Mouse (Mus musculus) limb, embryonic 10.5 days (tissue): ENCODE results near the gene Mob1a. TPM values are rescaled to one million over a fixed set of nuclear protein-coding genes. Genes with fewer than 3 reads are reported as not detected.

Experiments used
- DNase-seq: peaks from one replicate; pipeline ENCODE4 v3.0.0-alpha.2; 2017; ENCODE audit warnings: low spot score
- H3K27ac ChIP-seq: fragments of 300-500 bp; sonication (generic); 2 replicates; pipeline ENCODE4 v1.5.1; 2016; ENCODE audit warnings: mild to moderate bottlenecking
- H3K27me3 ChIP-seq: fragments of 300-500 bp; sonication (generic); 2 replicates; pipeline ENCODE4 v1.6.1; 2016; ENCODE audit warnings: low read depth, mild to moderate bottlenecking; ENCODE audit not compliant: poor library complexity, severe bottlenecking
- H3K36me3 ChIP-seq: fragments of 300-500 bp; sonication (generic); 2 replicates; pipeline ENCODE4 v1.6.1; 2016; ENCODE audit warnings: mild to moderate bottlenecking, moderate library complexity
- H3K4me1 ChIP-seq: fragments of 300-500 bp; sonication (generic); 2 replicates; pipeline ENCODE4 v1.6.1; 2016
- H3K4me3 ChIP-seq: fragments of 300-500 bp; sonication (generic); 2 replicates; pipeline ENCODE4 v1.5.1; 2016; ENCODE audit warnings: mild to moderate bottlenecking, moderate library complexity
- H3K9me3 ChIP-seq: fragments of 300-500 bp; sonication (generic); replicated peaks from 2 replicates; pipeline ENCODE4 v1.6.1; 2016; ENCODE audit warnings: mild to moderate bottlenecking
- WGBS: fragments of 180-500 bp; shearing (Covaris S2); methylation state at CpG from one replicate; pipeline ENCODE4 v1.1.7; 2016; 5-methylcytosine and 5-hydroxymethylcytosine counted together
- polyA plus RNA-seq: library from polyadenylated mRNA; unstranded; fragments of >200 nt; fragmentation: Nextera tagmentation; extraction: Ambion mirVana; gene quantifications from 2 replicates; pipeline ENCODE4 v1.2.1, GENCODE M21; 2016

The Mob1a gene
- polyA plus RNA-seq: 54.1 and 63.3 TPM in 2 replicates

GRCm38 (mm10) chr6:83325525-83326393 is at the start of gene Mob1a, which contains the start of gene Mthfd2:
TSS of gene Mob1a (plus strand) at chr6:83326016.
TSS of gene Mthfd2 (minus strand) at chr6:83325908.
- Histone ChIP-seq H3K27ac (peak within 1 kb of the TSS; percentile 97), H3K4me3 (peak within 1 kb of the TSS; percentile 99), H3K36me3 (peaks cover 27% of the 10 kb centered on the region), H3K4me1 (peaks cover 18% of the 10 kb centered on the region), H3K9me3 (no peaks in the 10 kb centered on the region), H3K27me3 (no peaks in the 10 kb centered on the region)
- DNase-seq: peak; percentile 92
- WGBS: 1% methylated on average over 64 of the region's 65 CpGs

DNA sequence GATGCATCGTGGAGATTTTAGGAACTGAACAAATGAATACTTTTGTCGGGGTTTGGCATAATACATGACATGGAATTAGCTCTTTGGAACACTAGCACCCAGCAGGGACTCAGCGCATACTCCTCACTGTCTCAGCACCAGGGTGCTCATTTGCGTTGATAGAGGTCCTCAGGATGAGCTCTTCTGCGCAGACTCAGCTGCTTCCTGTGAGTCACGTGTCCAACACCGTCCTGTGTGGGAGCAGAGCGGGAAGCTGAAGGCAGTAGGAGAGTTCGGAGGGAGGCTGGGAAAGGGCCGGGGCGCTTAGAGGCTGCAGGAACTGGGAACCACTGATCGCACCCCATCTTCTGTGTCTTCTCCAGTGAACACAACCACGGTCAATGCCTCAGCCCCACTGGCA is 48.7 kb upstream of the Mob1a start:
- 68% methylated on average over 13 of the region's 13 CpGs for WGBS
- Histone ChIP-seq H3K4me3 (no peak overlapping the region), H3K36me3 (no peaks in the 10 kb centered on the region), H3K9me3 (no peaks in the 10 kb centered on the region), H3K27ac (no peak overlapping the region), H3K4me1 (no peaks in the 10 kb centered on the region), H3K27me3 (no peaks in the 10 kb centered on the region)
- no peak for DNase-seq

GRCm38 (mm10) chr6:83278881-83279280 is 46.9 kb upstream of the Mob1a start:
- Histone ChIP-seq H3K9me3 (no peaks in the 10 kb centered on the region), H3K27me3 (no peaks in the 10 kb centered on the region), H3K36me3 (no peaks in the 10 kb centered on the region), H3K4me3 (no peak overlapping the region), H3K27ac (no peak overlapping the region), H3K4me1 (no peaks in the 10 kb centered on the region)
- WGBS: 17% methylated on average over 2 of the region's 2 CpGs
- DNase-seq: no peak

- H3K4me3 ChIP-seq: no peak overlapping the region
- no peaks in the 10 kb centered on the region for H3K36me3 ChIP-seq
- H3K9me3 ChIP-seq: no peaks in the 10 kb centered on the region
- no peak overlapping the region for H3K27ac ChIP-seq
- WGBS: 77% methylated on average over 8 of the region's 8 CpGs
- no peaks in the 10 kb centered on the region; the same call in 1 of the 2 replicates for H3K27me3 ChIP-seq
- no peak for DNase-seq
- H3K4me1 ChIP-seq: no peaks in the 10 kb centered on the region; the same call in 1 of the 2 replicates
Measured at GRCm38 (mm10) chr6:83280256-83280955, 45.4 kb upstream of the Mob1a start.

DNA sequence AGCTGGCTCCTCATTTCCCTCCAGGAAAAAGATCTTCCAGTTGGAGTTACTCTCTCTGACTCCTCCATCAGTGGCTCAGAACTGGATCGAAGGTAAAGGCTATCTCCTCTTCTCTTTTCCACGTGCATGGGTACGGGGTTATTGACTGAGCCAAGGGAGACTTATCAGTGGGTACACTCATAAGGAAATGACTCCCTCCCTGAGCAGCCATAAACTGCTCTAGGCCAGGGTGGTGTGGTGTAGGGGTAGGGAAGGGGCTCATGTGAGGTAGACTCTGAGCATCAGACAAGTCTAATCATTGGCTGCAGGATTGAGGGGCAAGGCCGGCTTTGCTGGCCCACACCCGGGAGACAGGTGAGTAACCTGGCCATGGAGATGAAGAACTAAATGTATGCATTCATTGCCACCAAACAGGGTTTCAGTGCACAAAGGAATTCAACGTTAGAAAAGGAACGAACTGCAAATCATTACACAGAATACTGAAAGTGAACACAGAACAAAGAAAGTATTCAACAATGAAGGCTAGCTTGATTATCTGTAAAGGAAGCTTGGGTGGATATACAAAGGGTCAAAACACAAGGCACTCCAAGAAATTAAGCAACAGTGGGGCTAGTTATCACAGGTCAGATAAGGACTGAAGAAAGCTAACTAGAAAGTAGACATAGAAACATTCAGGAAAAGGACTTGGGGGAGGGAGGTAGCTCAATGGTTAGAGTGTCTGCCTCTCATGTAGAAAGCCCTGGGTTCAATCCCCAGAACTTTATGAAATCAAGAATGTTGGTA is 25.2 kb upstream of the Mob1a start:
- DNase-seq: no peak
- Histone ChIP-seq H3K9me3 (no peaks in the 10 kb centered on the region), H3K27me3 (no peaks in the 10 kb centered on the region), H3K4me1 (peaks cover 9% of the 10 kb centered on the region), H3K27ac (no peak overlapping the region), H3K36me3 (peaks cover 19% of the 10 kb centered on the region), H3K4me3 (no peak overlapping the region)
- WGBS: 94% methylated on average over 7 of the region's 7 CpGs

- Histone ChIP-seq H3K4me1 (peaks cover 9% of the 10 kb centered on the region), H3K27me3 (no peaks in the 10 kb centered on the region), H3K27ac (no peak overlapping the region), H3K4me3 (no peak overlapping the region), H3K36me3 (peaks cover 26% of the 10 kb centered on the region), H3K9me3 (no peaks in the 10 kb centered on the region)
- DNase-seq: no peak
- WGBS: 92% methylated on average over 2 of the region's 2 CpGs
Measured at GRCm38 (mm10) chr6:83301294-83301693, 24.5 kb upstream of the Mob1a start.

DNA sequence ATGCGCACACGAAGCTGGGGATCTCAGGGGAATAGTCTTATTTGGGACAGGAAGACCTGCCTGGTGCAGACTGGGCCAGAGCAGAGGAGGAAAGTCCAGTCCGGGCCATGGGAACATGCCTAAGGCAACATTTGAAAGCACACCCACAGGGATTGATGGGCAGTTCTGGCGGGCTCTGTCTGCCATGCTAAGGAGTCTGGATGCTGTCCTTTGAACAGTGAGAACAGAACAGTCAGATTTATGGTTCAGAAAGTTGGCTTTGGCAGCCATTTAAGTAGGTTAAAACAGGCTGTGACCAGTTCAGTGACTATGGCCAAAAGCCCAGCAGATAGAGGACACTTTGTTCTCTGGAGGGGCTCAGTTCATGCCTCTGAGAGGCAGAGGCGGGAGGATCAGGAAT is 23.6 kb upstream of the Mob1a start:
- 71% methylated on average over 5 of the region's 5 CpGs for WGBS
- Histone ChIP-seq H3K4me3 (no peak overlapping the region), H3K36me3 (peaks cover 36% of the 10 kb centered on the region), H3K4me1 (peaks cover 9% of the 10 kb centered on the region), H3K27ac (no peak overlapping the region), H3K9me3 (no peaks in the 10 kb centered on the region), H3K27me3 (no peaks in the 10 kb centered on the region)
- DNase-seq: no peak

DNA sequence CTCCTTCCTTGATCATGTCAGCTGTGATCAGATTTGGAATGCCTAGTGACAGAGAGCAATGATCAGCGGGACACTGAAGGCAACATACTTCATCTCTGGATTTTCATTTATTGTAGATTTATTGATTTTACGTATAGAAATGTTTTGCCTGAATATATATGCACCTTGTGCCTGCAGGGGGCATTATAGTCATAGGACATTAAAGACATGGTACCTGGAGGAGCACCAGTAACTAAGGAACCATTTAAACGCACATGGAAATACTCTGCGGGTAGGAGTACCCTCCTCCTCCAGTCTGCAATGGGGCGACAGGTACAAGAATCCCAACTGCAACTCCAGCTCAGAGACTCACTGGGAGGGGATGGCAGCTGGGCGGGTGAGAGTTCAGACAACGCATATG is 16.8 kb upstream of the Mob1a start:
- 93% methylated on average over 7 of the region's 7 CpGs for WGBS
- no peak overlapping the region for H3K4me3 ChIP-seq
- no peak for DNase-seq

GRCm38 (mm10) chr6:83311206-83311605 is 14.6 kb upstream of the Mob1a start:
- no peak for DNase-seq
- no peak overlapping the region for H3K4me3 ChIP-seq
- H3K27ac ChIP-seq: no peak overlapping the region
- peaks cover 12% of the 10 kb centered on the region for H3K4me1 ChIP-seq
- 96% methylated on average over 11 of the region's 11 CpGs for WGBS
- no peaks in the 10 kb centered on the region for H3K9me3 ChIP-seq
- peaks cover 80% of the 10 kb centered on the region for H3K36me3 ChIP-seq
- no peaks in the 10 kb centered on the region for H3K27me3 ChIP-seq

More for the DNA sequence above, 16.8 kb upstream of the Mob1a start:
- peaks cover 100% of the 10 kb centered on the region for H3K36me3 ChIP-seq
- H3K4me1 ChIP-seq: no peaks in the 10 kb centered on the region
- H3K27me3 ChIP-seq: no peaks in the 10 kb centered on the region
- no peak overlapping the region for H3K27ac ChIP-seq
- no peaks in the 10 kb centered on the region for H3K9me3 ChIP-seq

DNA sequence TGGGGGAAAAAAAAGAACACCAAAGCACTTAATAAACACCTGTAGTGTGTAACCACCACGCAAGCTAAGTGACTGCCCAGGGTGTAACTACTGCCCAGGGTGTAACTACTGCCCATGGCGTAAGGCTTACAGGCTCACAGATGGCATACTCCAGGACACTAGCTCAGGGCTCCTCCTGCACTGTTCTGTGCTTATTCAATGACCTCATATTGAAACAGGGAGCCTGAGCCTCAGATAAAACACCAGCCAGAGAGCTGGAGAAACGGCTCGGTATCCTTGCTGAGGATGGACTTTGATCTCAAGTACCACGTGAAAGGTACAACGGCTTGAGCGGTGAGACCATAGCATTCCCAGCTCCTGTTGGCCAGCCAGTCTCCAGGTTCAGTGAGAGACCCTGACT is 13.8 kb upstream of the Mob1a start:
- no peaks in the 10 kb centered on the region for H3K27me3 ChIP-seq
- 94% methylated on average over 7 of the region's 7 CpGs for WGBS
- no peak for DNase-seq
- H3K4me3 ChIP-seq: no peak overlapping the region
- H3K4me1 ChIP-seq: peaks cover 18% of the 10 kb centered on the region
- H3K9me3 ChIP-seq: no peaks in the 10 kb centered on the region
- H3K27ac ChIP-seq: no peak overlapping the region
- peaks cover 72% of the 10 kb centered on the region for H3K36me3 ChIP-seq

DNA sequence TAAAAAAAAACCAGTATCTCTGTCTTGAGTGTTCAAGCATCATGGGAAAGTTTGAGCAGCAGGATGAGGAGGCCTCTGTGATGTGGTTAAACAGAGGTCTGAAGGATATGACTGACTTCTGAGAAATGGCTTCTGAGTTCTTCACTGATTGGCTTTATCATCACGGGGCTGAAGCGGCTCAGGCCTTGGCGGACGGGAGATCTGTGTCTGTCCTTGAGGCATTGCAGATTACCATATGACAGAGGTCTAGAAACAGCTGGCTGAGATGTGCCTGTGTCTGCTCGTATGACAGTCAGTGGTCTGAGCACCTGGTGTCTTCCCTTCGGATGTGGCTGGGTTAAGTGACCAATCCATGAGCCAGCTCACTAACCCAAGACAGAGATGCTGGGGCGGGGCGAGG is 13.3 kb upstream of the Mob1a start:
- Histone ChIP-seq H3K27me3 (no peaks in the 10 kb centered on the region), H3K4me3 (no peak overlapping the region), H3K27ac (no peak overlapping the region), H3K4me1 (peaks cover 18% of the 10 kb centered on the region), H3K36me3 (peaks cover 67% of the 10 kb centered on the region), H3K9me3 (no peaks in the 10 kb centered on the region)
- DNase-seq: no peak
- 92% methylated on average over 8 of the region's 8 CpGs for WGBS

DNA sequence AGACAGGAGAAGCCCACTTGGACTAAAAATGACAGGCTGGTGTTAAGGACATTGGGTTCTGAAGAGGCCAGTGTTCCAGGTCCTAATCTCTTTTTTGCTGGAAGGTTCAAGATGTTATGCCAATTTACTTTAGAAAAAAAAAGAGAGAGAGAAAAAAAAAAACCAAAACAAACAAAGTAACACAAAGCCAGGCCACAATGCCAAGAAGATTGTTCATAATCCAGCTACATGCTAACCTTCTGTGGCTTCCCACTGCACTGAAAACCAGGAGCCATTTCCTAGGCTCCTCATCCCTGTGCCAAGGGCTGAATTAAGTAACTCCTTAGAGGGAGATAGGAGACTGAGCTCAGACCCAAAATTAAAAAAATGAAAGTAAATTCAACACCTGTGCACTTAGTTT is 10.5 kb upstream of the Mob1a start:
- H3K9me3 ChIP-seq: no peaks in the 10 kb centered on the region
- H3K36me3 ChIP-seq: peaks cover 39% of the 10 kb centered on the region
- H3K27ac ChIP-seq: no peak overlapping the region
- H3K4me1 ChIP-seq: peaks cover 18% of the 10 kb centered on the region
- H3K4me3 ChIP-seq: peak overlapping the region; percentile 99; the same call in 1 of the 2 replicates
- H3K27me3 ChIP-seq: no peaks in the 10 kb centered on the region
- no peak for DNase-seq
